Mouse (Mus musculus): ENCODE results near the gene Fbxw8. TPM values are rescaled to one million over a fixed set of nuclear protein-coding genes. Genes with fewer than 3 reads are reported as not detected.

Fbxw8 gene
- total RNA-seq, 4 experiments from 2014 or later, result 30.5 to 33.5 (median 31.6) TPM

DNA sequence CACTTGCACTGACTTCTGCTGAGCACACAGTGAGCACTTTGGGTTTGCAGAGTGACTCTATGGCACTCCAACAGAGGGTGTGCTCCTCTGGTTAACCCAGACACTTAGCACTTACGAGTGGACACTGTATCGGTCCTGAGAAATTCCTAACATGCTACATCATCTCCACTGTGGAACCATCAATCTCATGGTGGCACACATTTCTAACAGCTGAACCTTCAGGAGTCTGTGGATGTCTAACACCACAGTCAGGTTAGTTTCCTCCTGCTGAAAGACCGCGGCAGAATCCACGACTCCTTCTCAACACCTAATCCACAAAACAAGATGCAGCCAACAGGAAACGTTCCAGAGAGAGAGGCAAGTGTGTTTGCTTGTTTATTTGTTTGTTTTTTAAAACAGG, 76.7 kb downstream of the Fbxw8 start:
- no peak for DNase-seq (ENCODE audit: low spot score in 2 of 2)

- no peak for DNase-seq (ENCODE audit: low spot score in 2 of 2)
These were observed 78.3 kb downstream of the Fbxw8 start for GRCm38 (mm10) chr5:118076721-118077592.

GRCm38 (mm10) chr5:118073213-118073773, 82.0 kb downstream of the Fbxw8 start:
- no peak for DNase-seq (ENCODE audit: low spot score in 2 of 2)

DNA sequence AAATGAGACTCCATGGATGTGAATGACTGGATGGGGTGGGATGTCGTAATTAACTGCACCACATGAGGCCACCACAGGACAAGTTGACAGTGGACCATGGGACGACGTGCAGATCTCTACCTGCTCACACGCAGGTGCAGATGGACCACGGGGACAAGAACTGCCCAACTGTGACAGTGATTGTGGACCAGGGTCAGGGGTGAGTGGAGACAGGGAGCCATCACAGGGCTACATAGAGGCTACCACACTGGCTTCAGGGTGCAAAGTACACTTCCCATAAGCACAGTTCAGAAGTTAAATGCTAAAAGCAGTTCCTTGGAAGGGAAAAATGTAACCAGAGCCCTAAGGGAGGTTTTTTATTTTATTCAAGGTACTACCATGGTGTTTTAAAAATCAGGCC, 83.5 kb downstream of the Fbxw8 start:
- DNase-seq (ENCODE audit: low spot score in 2 of 2), result no peak

DNA sequence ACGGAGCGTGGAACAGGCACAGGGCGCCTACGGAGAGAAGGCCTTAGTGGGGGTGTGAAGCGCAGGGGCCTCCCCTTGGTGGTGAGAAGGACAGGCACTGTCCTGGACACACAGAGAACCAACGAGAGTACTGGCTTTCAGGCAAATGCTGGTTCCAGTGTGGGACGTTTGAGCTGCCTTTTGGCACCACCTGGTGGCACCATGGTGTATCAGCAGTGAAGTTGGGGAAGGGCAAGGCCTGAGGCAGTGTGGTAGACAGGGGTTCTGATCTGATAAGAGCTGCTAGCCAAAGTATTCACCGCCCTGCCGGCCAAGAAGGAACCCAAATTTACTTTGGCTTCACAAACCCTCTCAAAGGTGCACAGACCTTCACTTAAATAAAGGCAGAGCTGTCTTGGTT, 85.9 kb downstream of the Fbxw8 start:
- DNase-seq (ENCODE audit: low spot score in 2 of 2), result peak; percentile 65 to 75

DNA sequence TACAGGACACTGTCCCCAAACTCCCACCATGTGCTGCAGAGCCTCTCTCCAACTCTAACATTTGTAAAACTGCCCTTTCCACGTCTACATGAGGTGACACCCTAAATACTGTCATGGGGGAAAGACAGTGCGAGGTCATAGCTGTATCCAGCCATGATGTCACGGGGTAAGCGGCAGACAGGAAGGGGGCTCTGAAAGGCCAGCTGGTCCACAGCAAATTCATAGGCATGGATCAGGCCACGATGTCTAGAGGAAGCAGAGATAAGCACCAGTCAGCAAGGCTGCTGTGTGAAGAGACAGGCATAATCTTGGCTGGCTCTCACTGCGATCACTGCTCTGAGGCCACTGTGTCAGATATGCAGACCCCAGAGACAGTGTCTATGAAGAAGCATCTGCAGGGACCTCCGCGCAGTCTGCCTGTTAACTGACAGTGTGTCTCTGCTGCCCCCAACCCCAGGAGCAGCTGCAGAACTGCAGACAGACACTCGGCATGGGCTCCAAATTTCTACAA, 87.2 kb downstream of the Fbxw8 start:
- DNase-seq (ENCODE audit: low spot score in 2 of 2), result no peak

DNA sequence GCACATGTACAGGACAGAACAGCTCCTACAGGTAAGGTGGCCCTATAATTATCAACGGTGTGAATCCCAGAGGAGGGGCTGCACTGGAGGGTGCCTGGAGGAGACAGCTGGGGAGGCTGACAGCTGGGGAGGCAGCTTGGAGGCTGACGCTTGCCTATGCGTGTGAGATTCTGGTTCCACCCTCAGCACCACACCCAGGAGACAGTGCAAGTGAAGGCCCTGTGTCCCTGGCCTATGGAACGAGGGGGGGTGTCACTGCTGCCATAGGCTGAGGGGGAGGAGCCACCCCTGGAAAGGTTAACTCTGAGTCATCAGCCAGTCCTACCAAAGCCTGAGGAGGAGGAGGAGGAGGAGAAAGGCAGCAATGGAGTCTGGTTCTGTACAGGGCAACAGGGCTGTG, 87.7 kb downstream of the Fbxw8 start:
- no peak for DNase-seq (ENCODE audit: low spot score in 2 of 2)

DNA sequence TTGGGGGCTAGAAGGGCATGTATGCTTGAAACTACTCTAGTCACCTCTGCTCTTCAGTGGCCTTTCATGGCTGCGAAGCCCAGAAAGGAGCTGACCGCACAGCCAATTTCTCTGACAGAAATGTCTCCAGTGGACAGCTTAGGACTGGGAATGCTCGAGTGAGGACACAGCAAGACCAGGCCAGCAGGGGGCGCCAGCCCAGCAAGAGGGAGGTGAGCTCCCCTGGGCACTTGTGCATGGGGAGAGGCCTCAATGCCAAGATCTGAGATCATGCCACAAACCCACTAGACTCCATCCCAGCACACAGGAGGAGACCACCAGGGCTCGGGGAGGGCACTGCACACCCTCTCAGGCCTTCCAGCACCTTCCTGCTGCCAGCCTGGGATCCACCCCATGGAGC, 88.4 kb downstream of the Fbxw8 start:
- DNase-seq (ENCODE audit: low spot score in 2 of 2), result peak; percentile 57 to 70

DNA sequence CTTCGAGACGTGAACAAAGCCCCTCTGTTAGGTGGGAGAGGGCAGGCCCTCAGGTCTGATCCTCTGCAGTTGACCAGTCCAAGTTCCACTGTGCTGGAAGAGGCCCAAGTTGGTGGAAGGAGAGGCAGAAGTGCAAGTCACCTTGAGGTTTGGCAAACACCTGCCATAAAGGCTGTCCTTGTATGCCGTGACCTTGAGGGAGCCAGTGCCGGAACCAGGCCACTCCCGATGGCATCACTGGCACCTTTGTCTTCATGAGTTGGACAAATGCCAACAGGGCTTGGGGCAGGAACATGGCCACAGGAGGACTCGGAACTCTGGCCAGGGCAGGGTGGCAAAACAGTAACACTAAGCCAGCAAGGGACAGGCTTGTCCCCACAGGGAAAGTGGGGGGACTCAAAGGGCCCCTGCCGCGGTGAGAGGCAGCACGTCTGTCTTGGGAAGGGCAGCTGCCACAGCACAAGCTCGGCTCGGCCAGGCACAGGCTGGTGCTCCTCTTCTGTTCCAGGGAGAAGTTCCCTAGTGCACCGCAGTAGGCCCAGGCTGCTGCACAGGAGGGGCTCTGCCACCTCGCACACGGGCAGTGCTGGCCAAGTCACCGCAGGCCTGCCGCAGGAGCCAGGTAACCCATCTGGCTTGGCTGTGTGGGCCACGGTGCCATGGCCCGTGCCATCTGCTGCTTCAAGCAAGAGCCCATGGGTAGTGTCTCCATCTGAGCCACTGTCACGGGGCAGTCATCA, 89.6 kb downstream of the Fbxw8 start:
- no peak for DNase-seq (ENCODE audit: low spot score in 2 of 2)

- DNase-seq (ENCODE audit: low spot score in 2 of 2), result no peak
These were observed 90.9 kb downstream of the Fbxw8 start for GRCm38 (mm10) chr5:118064284-118064901.

GRCm38 (mm10) chr5:118063181-118063621, 92.1 kb downstream of the Fbxw8 start:
- peak in 1 of 2 experiments; percentile 45 for DNase-seq (ENCODE audit: low spot score in 2 of 2)

GRCm38 (mm10) chr5:118061391-118061790, 93.9 kb downstream of the Fbxw8 start:
- no peak for DNase-seq (ENCODE audit: low spot score in 2 of 2)

- no peak for DNase-seq (ENCODE audit: low spot score in 2 of 2)
These were observed 95.6 kb downstream of the Fbxw8 start for GRCm38 (mm10) chr5:118059646-118060045.

- no peak for DNase-seq (ENCODE audit: low spot score in 2 of 2)
These were observed 96.4 kb downstream of the Fbxw8 start for GRCm38 (mm10) chr5:118058858-118059257.

- no peak for DNase-seq (ENCODE audit: low spot score in 2 of 2)
These were observed 97.7 kb downstream of the Fbxw8 start for GRCm38 (mm10) chr5:118057508-118058111.

- DNase-seq (ENCODE audit: low spot score in 2 of 2), result no peak
These were observed 102.1 kb downstream of the Fbxw8 start for GRCm38 (mm10) chr5:118053205-118053604.

DNA sequence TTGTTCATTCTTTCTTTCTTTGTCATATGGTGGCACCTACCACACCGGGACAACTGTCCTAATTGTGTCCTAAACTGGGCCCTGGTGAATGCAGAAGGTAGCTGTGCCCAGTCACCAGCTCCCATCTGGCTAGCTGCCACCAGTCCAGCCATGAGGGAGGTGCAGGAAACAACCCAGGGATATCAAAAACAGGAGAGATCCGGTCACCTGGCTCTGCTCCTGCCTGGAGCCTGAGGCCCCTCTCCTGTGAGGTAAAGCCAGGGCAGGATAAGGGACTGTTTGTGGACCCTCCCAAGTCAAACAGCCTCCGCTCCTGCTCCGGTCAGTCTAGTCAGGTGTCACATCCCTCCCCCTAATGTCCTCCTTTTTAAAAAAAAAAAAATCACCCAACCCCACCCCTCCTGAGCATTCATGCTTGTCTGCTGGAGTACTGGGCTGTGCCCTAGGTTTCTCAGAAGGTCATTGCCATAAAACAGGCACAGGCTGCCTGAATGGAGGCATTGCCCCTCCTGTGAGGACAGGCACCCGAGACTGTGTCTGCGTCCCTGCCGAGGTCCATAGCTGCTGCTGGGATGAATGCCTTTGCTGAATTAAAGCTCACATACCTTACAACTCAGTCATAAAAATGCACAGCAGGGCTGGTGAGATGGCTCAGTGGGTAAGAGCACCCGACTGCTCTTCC, 103.1 kb downstream of the Fbxw8 start:
- no peak for DNase-seq (ENCODE audit: low spot score in 2 of 2)

DNA sequence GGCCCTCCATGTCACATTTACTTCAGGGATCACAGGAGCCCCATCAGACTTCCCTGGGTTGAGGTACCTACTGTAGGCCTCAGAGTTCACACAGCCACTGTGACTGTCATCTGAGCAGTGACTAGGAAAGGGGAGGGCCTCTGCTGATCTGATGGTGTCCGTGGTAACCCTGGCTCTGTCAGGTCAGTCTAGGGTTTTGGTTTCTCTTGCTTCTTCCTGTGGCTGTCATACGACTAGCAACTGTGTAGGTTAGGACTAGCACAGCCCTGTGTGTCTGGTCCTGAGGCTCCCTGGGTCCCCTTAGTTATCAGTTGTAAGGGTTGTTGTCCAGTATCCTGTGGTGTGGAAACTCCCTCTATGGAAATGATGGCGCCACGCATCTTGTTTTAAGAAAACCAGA, 104.5 kb downstream of the Fbxw8 start:
- no peak for DNase-seq (ENCODE audit: low spot score in 2 of 2)

GRCm38 (mm10) chr5:118048928-118049327, 106.3 kb downstream of the Fbxw8 start:
- no peak for DNase-seq (ENCODE audit: low spot score in 2 of 2)

GRCm38 (mm10) chr5:118048412-118048811, 106.9 kb downstream of the Fbxw8 start:
- no peak for DNase-seq (ENCODE audit: low spot score in 2 of 2)

Data from left cerebral cortex, adult 8-10 months (tissue).